In genomic region chr5:19951102-19951501, GRCm38 (mm10) we compare ENCODE assay signal across 17 mouse cellular contexts.
DNase-seq lines count a peak whose midpoint lies in the region; TF ChIP-seq lines count a peak whose summit lies in the region.
"Had no signal": no experiment of that assay in that cellular context is flagged by ENCODE, and none has a peak within 500 bp of the region (broad histone marks: within the 10 kb centered on the region; RNA-seq: fewer than 3 reads in every experiment).

No protein-coding gene starts in this region.

- peak overlapping the region; percentile 51; the same call in 1 of the 2 replicates for H3K27ac ChIP-seq in layer of hippocampus, adult 2 months
- H3K27ac ChIP-seq: embryonic facial prominence, embryonic 12.5 days; embryonic facial prominence, embryonic 15.5 days; hindbrain, embryonic 12.5 days; hindbrain, embryonic 15.5 days had no signal

- TF ChIP-seq CTCF in layer of hippocampus, adult 2 months (conservative IDR thresholded peaks at IDR 0.05) = no peak

- DNase-seq in cerebellum, adult 18-20 months = peak; percentile 7 to 21
- DNase-seq in cerebellum, adult 11-12 months = no peak
- no peak for DNase-seq in layer of hippocampus, adult 2 months (ENCODE audit: low spot score in 2 of 2)
- no peak for DNase-seq in layer of hippocampus, postnatal 14 days (ENCODE audit: low spot score in 2 of 2)
- peak; percentile 72 for DNase-seq in brain, adult 2 months (ENCODE audit: low read depth, low spot score)
- no peak for DNase-seq in thymus, postnatal 36 days
- DNase-seq: adrenal gland, adult 8-10 months; adrenal gland, postnatal 25 days; forebrain, postnatal 0 days; gastrocnemius, postnatal 10 days; gastrocnemius, postnatal 36 days; heart, adult 11 months; kidney, adult 2 months had no signal

- H3K4me3 ChIP-seq in layer of hippocampus, adult 2 months = no peak overlapping the region
- H3K4me3 ChIP-seq: embryonic facial prominence, embryonic 12.5 days; embryonic facial prominence, embryonic 15.5 days; hindbrain, embryonic 12.5 days; hindbrain, embryonic 15.5 days had no signal

Comparison
In these comparisons a context has a peak if more than half of its experiments do, and no peak if none do; other contexts are left out.
1. DNase-seq: peak in cerebellum, adult 18-20 months (2 of 2) and brain, adult 2 months (single experiment); none in cerebellum, adult 11-12 months (single experiment), layer of hippocampus, adult 2 months (0 of 2), layer of hippocampus, postnatal 14 days (0 of 2) and thymus, postnatal 36 days (0 of 2).